Mouse (Mus musculus) olfactory bulb, adult 2 months (tissue): ENCODE measurements around the gene Rtkn2.

ENCODE experiments used
- CTCF ChIP-seq: fragments of 200-500 bp; IDR thresholded peaks from 2 replicates; pipeline ENCODE4 v1.5.1; 2012; ENCODE audit warnings: low read depth, mild to moderate bottlenecking, low read length, moderate library complexity; ENCODE audit not compliant: insufficient read depth
- POLR2A ChIP-seq: fragments of 200-500 bp; IDR thresholded peaks from 2 replicates; pipeline ENCODE4 v1.6.1; 2012; ENCODE audit warnings: mild to moderate bottlenecking, low read depth, low read length, moderate library complexity; ENCODE audit not compliant: insufficient read depth

DNA sequence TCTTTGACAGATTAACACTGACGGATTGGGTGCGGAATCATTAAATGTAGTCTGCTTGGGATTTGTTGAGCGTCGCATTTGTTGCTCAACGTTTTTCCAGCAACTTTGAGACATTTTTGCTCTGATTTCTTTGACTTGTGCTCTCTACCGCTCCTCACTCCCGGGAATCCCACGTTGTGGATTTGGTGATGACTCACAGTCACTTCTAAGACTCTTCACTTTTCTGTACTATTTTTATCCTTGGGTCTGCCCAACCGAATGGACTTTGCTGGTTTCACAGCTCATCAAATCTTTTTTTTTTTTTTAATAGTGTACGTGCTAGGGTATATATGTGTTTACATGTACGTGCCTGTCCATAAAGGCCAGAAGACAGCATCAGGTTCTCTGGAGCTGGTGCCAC lies 46.6 kb upstream of the Rtkn2 start:
- TF ChIP-seq POLR2A (no peak), CTCF (no peak)
